Mouse (Mus musculus) cerebellum, adult 2 months (tissue): ENCODE data around the gene Gng2.

Experiments used
- CTCF ChIP-seq: fragments of 200-500 bp; IDR thresholded peaks from 2 replicates; pipeline ENCODE4 v1.5.1; 2011; ENCODE audit warnings: low read depth, mild to moderate bottlenecking, control low read depth, low read length, moderate library complexity, borderline replicate concordance; ENCODE audit not compliant: insufficient read depth
- POLR2A ChIP-seq: fragments of 200-500 bp; IDR thresholded peaks from 2 replicates; pipeline ENCODE4 v1.6.1; 2011; ENCODE audit warnings: low read length, control low read depth, borderline replicate concordance; ENCODE audit not compliant: insufficient read depth

- TF ChIP-seq POLR2A (no peak), CTCF (no peak)
Measured at GRCm38 (mm10) chr14:19946221-19946620, 31.2 kb downstream of the Gng2 start.
